In the genomic region with DNA sequence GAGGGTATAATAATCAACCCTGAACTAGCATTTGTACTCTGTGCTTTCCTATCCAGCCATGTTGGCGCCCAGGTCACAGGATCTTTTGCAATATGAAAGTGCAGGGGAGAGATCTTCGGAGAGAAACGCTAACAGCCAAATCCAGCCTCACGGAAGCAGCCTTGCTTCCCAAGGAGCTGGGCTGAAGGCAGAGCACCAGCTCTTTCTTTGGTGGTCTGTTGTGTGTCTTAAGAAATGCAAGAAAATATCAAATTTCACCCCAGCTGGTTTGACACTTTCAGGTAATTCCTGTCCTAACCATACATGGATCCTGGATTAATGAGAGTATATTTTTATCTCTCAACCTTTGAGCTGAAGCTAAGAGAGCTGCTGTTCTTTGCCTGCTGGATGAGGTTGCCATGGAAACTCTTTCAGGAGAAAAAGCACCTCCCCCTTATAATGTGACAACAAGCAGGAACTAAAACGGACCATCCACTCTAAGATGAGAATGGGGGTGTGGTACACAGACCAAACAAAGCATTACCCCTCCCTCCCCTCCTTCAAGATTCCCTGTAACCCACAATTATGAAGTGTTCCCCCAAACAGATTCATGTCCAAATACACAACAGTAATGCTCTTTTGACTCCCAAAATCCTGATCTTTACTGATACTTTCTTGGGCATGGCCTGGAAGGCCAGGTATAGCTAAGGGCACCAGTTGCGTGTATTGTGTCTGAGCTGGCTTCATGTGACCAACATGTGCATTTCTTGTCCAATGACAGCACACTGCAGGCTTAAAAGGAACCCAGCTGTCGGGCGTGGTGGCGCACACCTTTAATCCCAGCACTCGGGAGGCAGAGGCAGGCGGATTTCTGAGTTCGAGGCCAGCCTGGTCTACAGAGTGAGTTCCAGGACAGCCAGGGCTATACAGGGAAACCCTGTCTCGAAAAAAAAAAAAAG, we compare ENCODE assay signal across 8 mouse cellular contexts. TPM values are rescaled to one million over a fixed set of nuclear protein-coding genes. Genes with fewer than 3 reads are reported as not detected.
DNase-seq lines count a peak whose midpoint lies in the region; ATAC-seq lines count a peak whose summit lies in the region.

No protein-coding gene starts in this region.

- H3K27me3 ChIP-seq in forebrain, embryonic 15.5 days, result no peaks in the 10 kb centered on the region
- H3K27me3 ChIP-seq in kidney, embryonic 14.5 days (ENCODE audit: control insufficient read depth, insufficient read depth, low read length), result peaks cover 9% of the 10 kb centered on the region
- H3K27me3 ChIP-seq in limb, embryonic 11.5 days (ENCODE audit: control insufficient read depth, insufficient read depth, low read length), result peaks cover 7% of the 10 kb centered on the region; the same call in 1 of the 2 replicates
- no peaks in the 10 kb centered on the region for H3K27me3 ChIP-seq in neural tube, embryonic 14.5 days (ENCODE audit: control insufficient read depth, insufficient read depth, low read length)

- H3K4me2 ChIP-seq in forebrain, embryonic 15.5 days (replicated peaks), result peak overlapping the region; percentile 71
- H3K4me2 ChIP-seq in kidney, embryonic 14.5 days (replicated peaks; ENCODE audit: low read depth, low read length), result peak overlapping the region; percentile 62
- H3K4me2 ChIP-seq in limb, embryonic 11.5 days (ENCODE audit: low read depth, severe bottlenecking), result peak overlapping the region; percentile 66
- H3K4me2 ChIP-seq in neural tube, embryonic 14.5 days (ENCODE audit: low read depth, low read length), result peak overlapping the region; percentile 83

- WGBS in forebrain, embryonic 15.5 days, result 50% methylated on average over 13 of the region's 13 CpGs
- WGBS in kidney, embryonic 14.5 days, result 55% methylated on average over 13 of the region's 13 CpGs
- 58% methylated on average over 13 of the region's 13 CpGs for WGBS in limb, embryonic 11.5 days
- 49% methylated on average over 13 of the region's 13 CpGs for WGBS in neural tube, embryonic 14.5 days

- peaks cover 17% of the 10 kb centered on the region for H3K4me1 ChIP-seq in forebrain, embryonic 15.5 days
- no peaks in the 10 kb centered on the region for H3K4me1 ChIP-seq in kidney, embryonic 14.5 days (ENCODE audit: control insufficient read depth, insufficient read depth, low read length)
- H3K4me1 ChIP-seq in limb, embryonic 11.5 days (ENCODE audit: control insufficient read depth, insufficient read depth, low read length), result no peaks in the 10 kb centered on the region
- H3K4me1 ChIP-seq in neural tube, embryonic 14.5 days (ENCODE audit: control insufficient read depth, insufficient read depth, low read length), result peaks cover 7% of the 10 kb centered on the region; the same call in 1 of the 2 replicates

- peak overlapping the region; percentile 45 for H3K4me3 ChIP-seq in forebrain, embryonic 15.5 days
- H3K4me3 ChIP-seq in kidney, embryonic 14.5 days (ENCODE audit: low read length), result peak overlapping the region; percentile 43
- H3K4me3 ChIP-seq in limb, embryonic 11.5 days (ENCODE audit: low read depth, low read length), result peak overlapping the region; percentile 23
- peak overlapping the region; percentile 40 for H3K4me3 ChIP-seq in neural tube, embryonic 14.5 days (ENCODE audit: low read depth, low read length)

- peak overlapping the region; percentile 61 for H3K9ac ChIP-seq in forebrain, embryonic 15.5 days (replicated peaks)
- peak overlapping the region; percentile 38; the same call in 1 of the 2 replicates for H3K9ac ChIP-seq in kidney, embryonic 14.5 days (ENCODE audit: low read depth, low read length)
- H3K9ac ChIP-seq in limb, embryonic 11.5 days (ENCODE audit: low read length), result peak overlapping the region; percentile 32; the same call in 1 of the 2 replicates
- peak overlapping the region; percentile 63 for H3K9ac ChIP-seq in neural tube, embryonic 14.5 days (replicated peaks; ENCODE audit: low read depth, low read length)

- peak; percentile 58 for DNase-seq in ES-CJ7 (ENCODE audit: low read depth, low spot score)
- DNase-seq in adrenal gland, postnatal 14 days, result peak; percentile 15
- DNase-seq in limb, embryonic 11.5 days (ENCODE audit: low spot score), result peak; percentile 36
- DNase-seq in Muller cell, postnatal 12 days (ENCODE audit: inconsistent ontology term), result no peak
- DNase-seq in yolk sac, embryonic 10.5 days (ENCODE audit: low spot score), result no peak

- ATAC-seq in forebrain, embryonic 15.5 days (replicated peaks), result peak; percentile 82
- ATAC-seq in kidney, embryonic 14.5 days (ENCODE audit: low FRiP score, low TSS enrichment), result peak; percentile 10
- ATAC-seq in limb, embryonic 11.5 days (ENCODE audit: insufficient number of reproducible peaks, low FRiP score, low TSS enrichment, low read depth), result no peak
- peak; percentile 77 for ATAC-seq in neural tube, embryonic 14.5 days (ENCODE audit: low read depth)

- no peaks in the 10 kb centered on the region for H3K9me3 ChIP-seq in forebrain, embryonic 15.5 days
- H3K9me3 ChIP-seq in kidney, embryonic 14.5 days (ENCODE audit: control insufficient read depth, low read length), result no peaks in the 10 kb centered on the region
- no peaks in the 10 kb centered on the region for H3K9me3 ChIP-seq in limb, embryonic 11.5 days (ENCODE audit: control insufficient read depth, low read length)
- no peaks in the 10 kb centered on the region for H3K9me3 ChIP-seq in neural tube, embryonic 14.5 days (ENCODE audit: control insufficient read depth, low read length)

- peak overlapping the region; percentile 96 for H3K27ac ChIP-seq in forebrain, embryonic 15.5 days (replicated peaks)
- no peak overlapping the region for H3K27ac ChIP-seq in kidney, embryonic 14.5 days (ENCODE audit: low read depth, low read length)
- no peak overlapping the region for H3K27ac ChIP-seq in limb, embryonic 11.5 days (replicated peaks; ENCODE audit: low read depth, low read length)
- H3K27ac ChIP-seq in neural tube, embryonic 14.5 days (ENCODE audit: low read depth, low read length), result peak overlapping the region; percentile 93

- no peaks in the 10 kb centered on the region for H3K36me3 ChIP-seq in forebrain, embryonic 15.5 days
- H3K36me3 ChIP-seq in kidney, embryonic 14.5 days (ENCODE audit: control insufficient read depth, insufficient read depth, low read length), result no peaks in the 10 kb centered on the region
- H3K36me3 ChIP-seq in limb, embryonic 11.5 days (ENCODE audit: control insufficient read depth, insufficient read depth, low read length), result no peaks in the 10 kb centered on the region
- H3K36me3 ChIP-seq in neural tube, embryonic 14.5 days (ENCODE audit: control insufficient read depth, insufficient read depth, low read length), result no peaks in the 10 kb centered on the region

RNA-seq across cellular contexts. Expression of a gene that starts 26.8 kb away (rescaled TPM):
- 3.2 and 5.4 TPM in 2 replicates for total RNA-seq in adrenal gland, postnatal 14 days (2021)
- polyA plus RNA-seq in forebrain, embryonic 15.5 days (2015; fragmentation: Nextera tagmentation; extraction: Ambion mirVana), result 89.7 and 90.5 TPM in 2 replicates
- 0.20 and 0.24 TPM in 2 replicates for polyA plus RNA-seq in kidney, embryonic 14.5 days (2014; fragmentation: Nextera tagmentation; extraction: Ambion mirVana)
- 0.15 and 0.35 TPM in 2 replicates for polyA plus RNA-seq in limb, embryonic 11.5 days (2014; fragmentation: Nextera tagmentation; extraction: Ambion mirVana)
- polyA plus RNA-seq in neural tube, embryonic 14.5 days (2014; fragmentation: Nextera tagmentation; extraction: Ambion mirVana), result 186 and 193 TPM in 2 replicates

RNA-seq across cellular contexts. Expression of a gene that starts 50.1 kb away (rescaled TPM):
- total RNA-seq in adrenal gland, postnatal 14 days (2021), result 3.9 and 5.0 TPM in 2 replicates
- polyA plus RNA-seq in forebrain, embryonic 15.5 days (2015; fragmentation: Nextera tagmentation; extraction: Ambion mirVana), result 9.9 and 10.8 TPM in 2 replicates
- 7.2 and 8.5 TPM in 2 replicates for polyA plus RNA-seq in kidney, embryonic 14.5 days (2014; fragmentation: Nextera tagmentation; extraction: Ambion mirVana)
- polyA plus RNA-seq in limb, embryonic 11.5 days (2014; fragmentation: Nextera tagmentation; extraction: Ambion mirVana), result 6.2 and 7.9 TPM in 2 replicates
- polyA plus RNA-seq in neural tube, embryonic 14.5 days (2014; fragmentation: Nextera tagmentation; extraction: Ambion mirVana), result 11.7 and 13.4 TPM in 2 replicates

Comparison
In these comparisons a context has a peak if more than half of its experiments do, and no peak if none do; other contexts are left out.
1. DNase-seq: peak in ES-CJ7 (single experiment), adrenal gland, postnatal 14 days (single experiment) and limb, embryonic 11.5 days (single experiment); none in Muller cell, postnatal 12 days (single experiment) and yolk sac, embryonic 10.5 days (single experiment).
2. H3K27ac ChIP-seq: peak in forebrain, embryonic 15.5 days (single experiment) and neural tube, embryonic 14.5 days (single experiment); none in kidney, embryonic 14.5 days (single experiment) and limb, embryonic 11.5 days (single experiment).
3. RNA of a gene that starts 26.8 kb away (polyA plus RNA-seq): 186 to 193 TPM in neural tube, embryonic 14.5 days and 89.7 to 90.5 TPM in forebrain, embryonic 15.5 days; 0.20 to 0.24 TPM in kidney, embryonic 14.5 days and 0.15 to 0.35 TPM in limb, embryonic 11.5 days; every median in the first group is over 10 times any median in the second.
4. Peak in every context shown above with its lines, with median percentiles within 50 percentile points of each other: H3K4me2 ChIP-seq, H3K4me3 ChIP-seq and H3K9ac ChIP-seq.